Mouse (Mus musculus) lung, postnatal 36 days (tissue): Measurements from ENCODE around the gene Olfr281.
"Not testable (repeated sequence)": the region's sequence is repeated elsewhere in the genome, so short reads cannot be mapped to it uniquely, and the experiment has no call there.

ENCODE experiments used
- DNase-seq: peaks from one replicate; pipeline ENCODE4 v3.0.0; 2022; ENCODE audit warnings: mixed read lengths

Olfr281 gene

GRCm38 (mm10) chr15:98452288-98452687 is at the start of gene Olfr281:
Gene Olfr281, plus strand, starts transcription at chr15:98452588.
- DNase-seq: no peak

- peak; percentile 42 for DNase-seq
Measured at GRCm38 (mm10) chr15:98408406-98409060, 43.9 kb upstream of the Olfr281 start.

- DNase-seq: no peak
Measured at GRCm38 (mm10) chr15:98409635-98410034, 42.8 kb upstream of the Olfr281 start.

GRCm38 (mm10) chr15:98410249-98410648 is 42.1 kb upstream of the Olfr281 start:
- no peak for DNase-seq

GRCm38 (mm10) chr15:98415996-98416395 is 36.4 kb upstream of the Olfr281 start:
- no peak for DNase-seq

- not testable (repeated sequence) for DNase-seq
Measured at GRCm38 (mm10) chr15:98416802-98417201, 35.6 kb upstream of the Olfr281 start.

GRCm38 (mm10) chr15:98417285-98417684 is 35.1 kb upstream of the Olfr281 start:
- peak; percentile 11 for DNase-seq

GRCm38 (mm10) chr15:98418096-98418495 is 34.3 kb upstream of the Olfr281 start:
- no peak for DNase-seq

- no peak for DNase-seq
Measured at GRCm38 (mm10) chr15:98420897-98421296, 31.5 kb upstream of the Olfr281 start.

- DNase-seq: no peak
Measured at GRCm38 (mm10) chr15:98424326-98424725, 28.1 kb upstream of the Olfr281 start.

GRCm38 (mm10) chr15:98424753-98425152 is 27.6 kb upstream of the Olfr281 start:
- DNase-seq: no peak

- DNase-seq: no peak
Measured at GRCm38 (mm10) chr15:98425188-98425587, 27.2 kb upstream of the Olfr281 start.

- not testable (repeated sequence) for DNase-seq
Measured at GRCm38 (mm10) chr15:98430925-98431324, 21.5 kb upstream of the Olfr281 start, which contains the start of gene Olfr282. Gene Olfr282, plus strand, starts transcription at chr15:98431225.

- no peak for DNase-seq
Measured at GRCm38 (mm10) chr15:98444561-98444960, 7.8 kb upstream of the Olfr281 start.

GRCm38 (mm10) chr15:98448521-98448920 is 3.9 kb upstream of the Olfr281 start:
- peak; percentile 58 for DNase-seq

GRCm38 (mm10) chr15:98469596-98469995 is 17.2 kb downstream of the Olfr281 start, which contains the start of gene OR5BS1P:
Gene OR5BS1P, plus strand, starts transcription at chr15:98469896.
- no peak for DNase-seq

- no peak for DNase-seq
Measured at GRCm38 (mm10) chr15:98471539-98471938, 19.2 kb downstream of the Olfr281 start.

- no peak for DNase-seq
Measured at GRCm38 (mm10) chr15:98474958-98475357, 22.6 kb downstream of the Olfr281 start.

- DNase-seq: peak; percentile 74
Measured at GRCm38 (mm10) chr15:98475382-98475781, 23.0 kb downstream of the Olfr281 start.

- DNase-seq: no peak
Measured at GRCm38 (mm10) chr15:98476281-98476680, 23.9 kb downstream of the Olfr281 start.

- no peak for DNase-seq
Measured at GRCm38 (mm10) chr15:98479568-98480102, 27.2 kb downstream of the Olfr281 start.

GRCm38 (mm10) chr15:98482701-98483100 is 30.3 kb downstream of the Olfr281 start, which contains the start of gene Lalba:
Gene Lalba, minus strand, starts transcription at chr15:98482721.
- no peak for DNase-seq

GRCm38 (mm10) chr15:98483907-98484886 is 31.8 kb downstream of the Olfr281 start:
- DNase-seq: peak; percentile 74
